Mouse (Mus musculus) heart, embryonic 14.5 days (tissue): Measurements from ENCODE around the gene Ppfia3. TPM values are rescaled to one million over a fixed set of nuclear protein-coding genes. Genes with fewer than 3 reads are reported as not detected.

Source experiments
- ATAC-seq: fragments of 200-750 bp; cut with Nextera tagmentation; 2 replicates; pipeline ENCODE4 v1.8.0; 2017; ENCODE audit warnings: low read depth, moderate TSS enrichment; ENCODE audit not compliant: insufficient number of reproducible peaks, insufficient read depth, low FRiP score
- H3K27ac ChIP-seq, 2 experiments: fragments of 200-500 bp in 1 of 2; fragments of 300-500 bp in 1 of 2; sonication (generic) in 1 of 2; replicated peaks in 1 of 2; 2 replicates each; pipeline ENCODE4 v1.5.1; 2012 to 2014; ENCODE audit warnings: low read depth in 2 of 2, low read length in 2 of 2, control low read depth in 1 of 2, mild to moderate bottlenecking in 1 of 2, mixed read lengths in 1 of 2; ENCODE audit not compliant: control insufficient read depth in 1 of 2, insufficient read depth in 1 of 2
- H3K27me3 ChIP-seq: fragments of 300-500 bp; sonication (generic); 2 replicates; pipeline ENCODE4 v1.6.1; 2014; ENCODE audit warnings: mild to moderate bottlenecking, low read length, control low read depth; ENCODE audit not compliant: control insufficient read depth, insufficient read depth
- H3K36me3 ChIP-seq: fragments of 300-500 bp; sonication (generic); 2 replicates; pipeline ENCODE4 v1.6.1; 2014; ENCODE audit warnings: mild to moderate bottlenecking, control low read depth, low read length, mixed read lengths; ENCODE audit not compliant: control insufficient read depth, insufficient read depth
- H3K4me1 ChIP-seq, 2 experiments: fragments of 200-500 bp in 1 of 2; fragments of 300-500 bp in 1 of 2; sonication (generic) in 1 of 2; 2 replicates each; pipeline ENCODE4 v1.6.1; 2012 to 2014; ENCODE audit warnings: low read length in 2 of 2, control low read depth in 1 of 2, mixed read lengths in 1 of 2; ENCODE audit not compliant: control insufficient read depth in 2 of 2, insufficient read depth in 2 of 2
- H3K4me2 ChIP-seq: fragments of 300-500 bp; sonication (generic); 2 replicates; pipeline ENCODE4 v1.6.1; 2014; ENCODE audit warnings: mild to moderate bottlenecking, low read length
- H3K4me3 ChIP-seq, 2 experiments: fragments of 200-500 bp in 1 of 2; fragments of 300-500 bp in 1 of 2; sonication (generic) in 1 of 2; 2 replicates each; pipeline ENCODE4 v1.5.1; 2012 to 2014; ENCODE audit warnings: low read length in 2 of 2, mild to moderate bottlenecking in 2 of 2, control low read depth in 1 of 2, low read depth in 1 of 2, moderate library complexity in 1 of 2; ENCODE audit not compliant: control insufficient read depth in 1 of 2, insufficient read depth in 1 of 2
- H3K9ac ChIP-seq: fragments of 300-500 bp; sonication (generic); 2 replicates; pipeline ENCODE4 v1.6.1; 2014; ENCODE audit warnings: mild to moderate bottlenecking, low read length
- H3K9me3 ChIP-seq: fragments of 300-500 bp; sonication (generic); 2 replicates; pipeline ENCODE4 v1.6.1; 2016; ENCODE audit warnings: low read length, control low read depth; ENCODE audit not compliant: control insufficient read depth
- WGBS: fragments of 180-500 bp; shearing (Covaris S2); extraction: QIAGEN DNeasy Blood & Tissue Kit; methylation state at CpG from one replicate; pipeline ENCODE4 v1.1.7; 2014; 5-methylcytosine and 5-hydroxymethylcytosine counted together
- polyA plus RNA-seq: library from polyadenylated mRNA; unstranded; fragments of >200 nt; fragmentation: Nextera tagmentation; extraction: Ambion mirVana; gene quantifications from 2 replicates; pipeline ENCODE4 v1.2.1, GENCODE M21; 2014

Gene Ppfia3
- polyA plus RNA-seq, 1 experiment from 2014 or later = 2.7 TPM

- H3K9ac ChIP-seq = no peak overlapping the region
- 87% methylated on average over 5 of the region's 5 CpGs for WGBS
- no peak overlapping the region for H3K4me3 ChIP-seq
- no peaks in the 10 kb centered on the region for H3K9me3 ChIP-seq
- no peaks in the 10 kb centered on the region for H3K4me1 ChIP-seq
- H3K36me3 ChIP-seq = peaks cover 67% of the 10 kb centered on the region
- no peaks in the 10 kb centered on the region for H3K27me3 ChIP-seq
- H3K27ac ChIP-seq = no peak overlapping the region
- ATAC-seq = no peak
- H3K4me2 ChIP-seq = no peak overlapping the region
Measured at GRCm38 (mm10) chr7:45323069-45323468, 43.8 kb downstream of the Ppfia3 start.

GRCm38 (mm10) chr7:45322245-45322644 lies 44.6 kb downstream of the Ppfia3 start:
- no peak overlapping the region for H3K4me2 ChIP-seq
- H3K36me3 ChIP-seq = peaks cover 70% of the 10 kb centered on the region
- H3K4me1 ChIP-seq = no peaks in the 10 kb centered on the region
- no peaks in the 10 kb centered on the region for H3K27me3 ChIP-seq
- no peak overlapping the region for H3K9ac ChIP-seq
- 78% methylated on average over 4 of the region's 4 CpGs for WGBS
- no peak overlapping the region for H3K4me3 ChIP-seq
- H3K27ac ChIP-seq = no peak overlapping the region
- no peaks in the 10 kb centered on the region for H3K9me3 ChIP-seq
- ATAC-seq = no peak

- Histone ChIP-seq H3K27me3 (no peaks in the 10 kb centered on the region), H3K9me3 (no peaks in the 10 kb centered on the region), H3K9ac (no peak overlapping the region), H3K27ac (no peak overlapping the region), H3K36me3 (peaks cover 62% of the 10 kb centered on the region), H3K4me2 (no peak overlapping the region), H3K4me1 (peaks cover 4 to 14% of the 10 kb centered on the region in 2 experiments; a peak in 3 of 4 replicates), H3K4me3 (no peak overlapping the region)
- WGBS = 93% methylated on average over 14 of the region's 14 CpGs
- no peak for ATAC-seq
Measured at GRCm38 (mm10) chr7:45316536-45316935, 50.3 kb downstream of the Ppfia3 start.

- H3K9ac ChIP-seq = no peak overlapping the region
- 84% methylated on average over 10 of the region's 10 CpGs for WGBS
- ATAC-seq = no peak
Measured at GRCm38 (mm10) chr7:45315182-45315701, 51.6 kb downstream of the Ppfia3 start.

GRCm38 (mm10) chr7:45313495-45313894 lies 53.3 kb downstream of the Ppfia3 start:
- peaks cover 4 to 14% of the 10 kb centered on the region in 2 experiments; a peak in 3 of 4 replicates for H3K4me1 ChIP-seq
- ATAC-seq = no peak
- H3K9me3 ChIP-seq = no peaks in the 10 kb centered on the region
- peaks cover 65% of the 10 kb centered on the region for H3K36me3 ChIP-seq
- H3K27me3 ChIP-seq = no peaks in the 10 kb centered on the region
- H3K27ac ChIP-seq = peak overlapping the region; percentile 12 to 45
- H3K4me2 ChIP-seq = no peak overlapping the region
- no peak overlapping the region for H3K4me3 ChIP-seq
- 48% methylated on average over 9 of the region's 9 CpGs for WGBS
- H3K9ac ChIP-seq = no peak overlapping the region

More at GRCm38 (mm10) chr7:45315182-45315701, 51.6 kb downstream of the Ppfia3 start:
- Histone ChIP-seq H3K9me3 (no peaks in the 10 kb centered on the region), H3K4me2 (no peak overlapping the region), H3K27me3 (no peaks in the 10 kb centered on the region), H3K4me1 (peaks cover 4 to 14% of the 10 kb centered on the region in 2 experiments; a peak in 3 of 4 replicates), H3K36me3 (peaks cover 64% of the 10 kb centered on the region), H3K27ac (no peak overlapping the region), H3K4me3 (no peak overlapping the region)

GRCm38 (mm10) chr7:45312686-45313453 lies 53.9 kb downstream of the Ppfia3 start:
- no peak overlapping the region for H3K4me2 ChIP-seq
- 36% methylated on average over 10 of the region's 10 CpGs for WGBS
- 0 out of 2 replicates have a peak overlapping the region, but pooled peaks have one; percentile 21 for H3K9ac ChIP-seq
- H3K4me3 ChIP-seq = no peak overlapping the region
- peak overlapping the region; percentile 12 to 45 for H3K27ac ChIP-seq
- H3K4me1 ChIP-seq = peaks cover 4 to 14% of the 10 kb centered on the region in 2 experiments; a peak in 3 of 4 replicates
- no peak for ATAC-seq
- no peaks in the 10 kb centered on the region for H3K27me3 ChIP-seq
- no peaks in the 10 kb centered on the region for H3K9me3 ChIP-seq
- H3K36me3 ChIP-seq = peaks cover 65% of the 10 kb centered on the region

GRCm38 (mm10) chr7:45312023-45312422 lies 54.8 kb downstream of the Ppfia3 start:
- Histone ChIP-seq H3K9me3 (no peaks in the 10 kb centered on the region), H3K4me1 (peaks cover 4 to 14% of the 10 kb centered on the region in 2 experiments; a peak in 3 of 4 replicates), H3K36me3 (peaks cover 61% of the 10 kb centered on the region), H3K4me2 (no peak overlapping the region), H3K27ac (no peak overlapping the region), H3K9ac (peak overlapping the region; percentile 21; the same call in 1 of the 2 replicates), H3K27me3 (no peaks in the 10 kb centered on the region), H3K4me3 (no peak overlapping the region)
- WGBS = 36% methylated on average over 8 of the region's 8 CpGs
- no peak for ATAC-seq
